Mouse (Mus musculus): Measurements from ENCODE around the gene E030018B13Rik. TPM values are rescaled to one million over a fixed set of nuclear protein-coding genes. Genes with fewer than 3 reads are reported as not detected.

Gene E030018B13Rik
- polyA plus RNA-seq, 1 experiment from 2014 or later, result not detected

Other genes with a start within 250 kb of the E030018B13Rik start
- 26.6 and 28.1 TPM in 2 replicates for gene Klf13, start 22.1 kb downstream of the E030018B13Rik start, polyA plus RNA-seq (2014; fragmentation: Nextera tagmentation; extraction: Ambion mirVana)
- 0.81 and 2.3 TPM in 2 replicates for gene Trpm1, start 237.0 kb downstream of the E030018B13Rik start, polyA plus RNA-seq (2014; fragmentation: Nextera tagmentation; extraction: Ambion mirVana)